In the genomic region with DNA sequence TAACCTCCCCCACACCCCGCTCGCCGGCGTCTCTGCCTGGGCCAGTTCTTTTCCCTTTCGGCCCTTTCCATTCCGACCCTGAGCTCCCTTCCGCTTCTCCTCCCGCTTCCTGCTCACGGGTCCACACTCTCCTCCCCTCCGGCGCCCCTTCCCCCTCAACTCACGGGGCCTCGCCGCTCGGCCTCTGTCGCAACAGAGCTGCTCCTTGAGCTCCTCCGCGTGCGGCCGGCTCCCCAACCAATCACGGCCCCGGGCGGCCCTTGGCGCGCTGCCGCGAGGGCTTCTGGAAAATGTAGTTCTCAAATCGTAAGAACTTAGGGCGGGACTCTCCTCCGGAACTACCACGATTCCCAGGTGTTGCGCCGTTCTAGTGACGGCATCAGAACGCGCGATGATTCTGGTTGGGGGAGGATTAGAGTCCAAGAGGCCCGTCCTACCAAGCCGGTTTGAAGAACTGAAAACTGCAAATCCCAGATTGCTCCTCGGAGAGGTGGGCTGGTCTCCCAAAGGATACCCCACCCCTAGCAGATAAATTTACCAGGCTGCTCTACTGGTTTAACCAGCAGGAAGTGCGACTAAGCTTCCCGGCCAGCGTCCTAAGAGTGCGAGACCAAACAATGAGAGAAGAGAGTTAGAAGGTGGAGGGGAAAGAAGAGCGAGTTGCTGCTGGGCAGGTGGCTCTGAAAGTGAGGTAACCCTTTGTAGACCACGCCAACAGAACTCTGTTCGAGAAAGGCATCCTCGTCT, we compare ENCODE assay signal across 1 mouse cellular context.
A peak's percentile ranks its signal among the peaks of the same experiment; 100 is the strongest.
TF ChIP-seq lines count a peak whose summit lies in the region.

A gene (minus strand): TSS at position 285 of the 747 bp plus-strand sequence.

TF ChIP-seq in MEL, 35 proteins besides CTCF, POLR2A, EP300 and RAD21 (continued from another document):
- TF ChIP-seq NRF1 (IDR thresholded peaks at IDR 0.05; ENCODE audit: insufficient read depth, low read depth, low read length, poor library complexity, severe bottlenecking): 0 out of 2 replicates have a peak, but pooled peaks have one; percentile 49
- no peak for TF ChIP-seq MYB (IDR thresholded peaks at IDR 0.05; ENCODE audit: low read depth, low read length)
- TF ChIP-seq USF1 (IDR thresholded peaks at IDR 0.05; ENCODE audit: low read depth, low read length): peak; percentile 60
- TF ChIP-seq ZMIZ1 (IDR thresholded peaks at IDR 0.05; ENCODE audit: low read depth, low read length): peak; percentile 86
